Mouse (Mus musculus) kidney, adult 2 months (tissue): ENCODE results near the gene Grik4.

Source experiments
- CTCF ChIP-seq: fragments of 200-500 bp; conservative IDR thresholded peaks from 2 replicates; pipeline ENCODE4 v1.5.1; 2011; ENCODE audit warnings: low read depth, mild to moderate bottlenecking, control low read depth, low read length, moderate library complexity, mixed read lengths; ENCODE audit not compliant: insufficient read depth, insufficient read length
- POLR2A ChIP-seq: fragments of 200-500 bp; IDR thresholded peaks from one replicate; pipeline ENCODE4 v1.6.1; 2011; ENCODE audit warnings: low read depth, low read length, control low read depth

DNA sequence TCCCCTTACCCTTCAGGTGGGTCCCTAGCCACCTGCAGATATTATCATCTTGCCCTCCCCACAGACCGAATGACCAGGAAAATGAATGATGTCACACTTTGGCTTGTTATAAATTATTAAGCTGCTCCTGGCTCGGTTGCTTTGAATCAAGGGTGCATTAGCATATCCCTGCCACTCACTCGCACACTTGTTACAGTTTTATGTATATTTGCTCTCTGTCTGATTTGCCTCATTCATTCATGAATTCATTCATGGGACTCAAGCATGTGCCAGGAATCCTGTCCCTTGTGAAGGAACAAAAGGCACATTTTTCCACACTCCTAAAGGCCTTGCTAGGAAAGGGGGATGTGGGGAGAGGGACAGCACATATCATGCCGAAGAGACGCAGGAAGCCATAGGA lies 431.1 kb downstream of the Grik4 start:
- TF ChIP-seq POLR2A = no peak
- TF ChIP-seq CTCF = no peak
